Mouse (Mus musculus): ENCODE results near the gene Kremen2. TPM values are rescaled to one million over a fixed set of nuclear protein-coding genes. Genes with fewer than 3 reads are reported as not detected.
A peak's percentile ranks its signal among the peaks of the same experiment; 100 is the strongest.
"Not testable (repeated sequence)": the region's sequence is repeated elsewhere in the genome, so short reads cannot be mapped to it uniquely, and the experiment has no call there.

Gene Kremen2
- polyA plus RNA-seq, 1 experiment from 2014 or later, result 0.71 TPM

GRCm38 (mm10) chr17:23785561-23786471 is 40.2 kb upstream of the Kremen2 start, which contains the start of gene Flywch2:
Gene Flywch2, minus strand, starts transcription at chr17:23786081.
- Histone ChIP-seq H3K4me1 (ENCODE audit: control insufficient read depth, insufficient read depth, low read length) (peaks cover 23% of the 10 kb centered on the region), H3K9me3 (ENCODE audit: control insufficient read depth, low read length) (no peaks in the 10 kb centered on the region), H3K4me2 (ENCODE audit: low read length) (peak within 1 kb of the TSS; percentile 72), H3K27ac (replicated peaks; ENCODE audit: low read depth, low read length) (peak within 1 kb of the TSS; percentile 94), H3K4me3 (replicated peaks; ENCODE audit: low read depth, low read length) (peak within 1 kb of the TSS; percentile 64), H3K9ac (replicated peaks; ENCODE audit: low read length) (peak within 1 kb of the TSS; percentile 83), H3K27me3 (ENCODE audit: control insufficient read depth, insufficient read depth, low read length) (no peaks in the 10 kb centered on the region), H3K36me3 (ENCODE audit: control insufficient read depth, insufficient read depth, low read length) (no peaks in the 10 kb centered on the region)
- peak; percentile 96 for DNase-seq
- 1% methylated on average over 43 of the region's 43 CpGs for WGBS
- ATAC-seq (ENCODE audit: low FRiP score, low TSS enrichment), result peak; percentile 89

- no peak overlapping the region for H3K9ac ChIP-seq (replicated peaks; ENCODE audit: low read length)
- no peak overlapping the region for H3K27ac ChIP-seq (replicated peaks; ENCODE audit: low read depth, low read length)
- peaks cover 9% of the 10 kb centered on the region for H3K4me1 ChIP-seq (ENCODE audit: control insufficient read depth, insufficient read depth, low read length)
- H3K4me3 ChIP-seq (replicated peaks; ENCODE audit: low read depth, low read length), result no peak overlapping the region
- peaks cover 5% of the 10 kb centered on the region; the same call in 1 of the 2 replicates for H3K36me3 ChIP-seq (ENCODE audit: control insufficient read depth, insufficient read depth, low read length)
- no peaks in the 10 kb centered on the region for H3K27me3 ChIP-seq (ENCODE audit: control insufficient read depth, insufficient read depth, low read length)
- DNase-seq (no peak), ATAC-seq (ENCODE audit: low FRiP score, low TSS enrichment) (no peak)
- H3K9me3 ChIP-seq (ENCODE audit: control insufficient read depth, low read length), result no peaks in the 10 kb centered on the region
- no peak overlapping the region for H3K4me2 ChIP-seq (ENCODE audit: low read length)
Observed at GRCm38 (mm10) chr17:23783352-23783751, 37.7 kb upstream of the Kremen2 start.

- Histone ChIP-seq H3K36me3 (ENCODE audit: control insufficient read depth, insufficient read depth, low read length) (peaks cover 7% of the 10 kb centered on the region; the same call in 1 of the 2 replicates), H3K9me3 (ENCODE audit: control insufficient read depth, low read length) (no peaks in the 10 kb centered on the region), H3K4me3 (replicated peaks; ENCODE audit: low read depth, low read length) (no peak overlapping the region), H3K4me2 (ENCODE audit: low read length) (no peak overlapping the region), H3K27ac (replicated peaks; ENCODE audit: low read depth, low read length) (no peak overlapping the region), H3K4me1 (ENCODE audit: control insufficient read depth, insufficient read depth, low read length) (no peaks in the 10 kb centered on the region), H3K27me3 (ENCODE audit: control insufficient read depth, insufficient read depth, low read length) (no peaks in the 10 kb centered on the region), H3K9ac (replicated peaks; ENCODE audit: low read length) (no peak overlapping the region)
- ATAC-seq (ENCODE audit: low FRiP score, low TSS enrichment) (no peak), DNase-seq (no peak)
- WGBS, result 70% methylated on average over 2 of the region's 2 CpGs
Observed at GRCm38 (mm10) chr17:23778447-23778846, 32.8 kb upstream of the Kremen2 start.

- WGBS, result 89% methylated on average over 2 of the region's 2 CpGs
- no peaks in the 10 kb centered on the region for H3K9me3 ChIP-seq (ENCODE audit: control insufficient read depth, low read length)
- H3K9ac ChIP-seq (replicated peaks; ENCODE audit: low read length), result no peak overlapping the region
- ATAC-seq (ENCODE audit: low FRiP score, low TSS enrichment), result no peak
- no peak overlapping the region for H3K4me3 ChIP-seq (replicated peaks; ENCODE audit: low read depth, low read length)
- no peaks in the 10 kb centered on the region for H3K27me3 ChIP-seq (ENCODE audit: control insufficient read depth, insufficient read depth, low read length)
- H3K27ac ChIP-seq (replicated peaks; ENCODE audit: low read depth, low read length), result no peak overlapping the region
- peaks cover 7% of the 10 kb centered on the region; the same call in 1 of the 2 replicates for H3K36me3 ChIP-seq (ENCODE audit: control insufficient read depth, insufficient read depth, low read length)
- DNase-seq, result no peak
- H3K4me2 ChIP-seq (ENCODE audit: low read length), result no peak overlapping the region
- H3K4me1 ChIP-seq (ENCODE audit: control insufficient read depth, insufficient read depth, low read length), result peaks cover under 1% of the 10 kb centered on the region
Observed at GRCm38 (mm10) chr17:23777141-23777540, 31.5 kb upstream of the Kremen2 start.

- Histone ChIP-seq H3K4me3 (replicated peaks; ENCODE audit: low read depth, low read length) (no peak overlapping the region), H3K4me2 (ENCODE audit: low read length) (no peak overlapping the region), H3K27ac (replicated peaks; ENCODE audit: low read depth, low read length) (no peak overlapping the region), H3K4me1 (ENCODE audit: control insufficient read depth, insufficient read depth, low read length) (peaks cover 4% of the 10 kb centered on the region), H3K36me3 (ENCODE audit: control insufficient read depth, insufficient read depth, low read length) (peaks cover 7% of the 10 kb centered on the region; the same call in 1 of the 2 replicates), H3K9me3 (ENCODE audit: control insufficient read depth, low read length) (no peaks in the 10 kb centered on the region), H3K27me3 (ENCODE audit: control insufficient read depth, insufficient read depth, low read length) (no peaks in the 10 kb centered on the region), H3K9ac (replicated peaks; ENCODE audit: low read length) (no peak overlapping the region)
- DNase-seq (no peak), ATAC-seq (ENCODE audit: low FRiP score, low TSS enrichment) (no peak)
- WGBS, result 78% methylated on average over 10 of the region's 10 CpGs
Observed at GRCm38 (mm10) chr17:23776216-23776615, 30.6 kb upstream of the Kremen2 start.

GRCm38 (mm10) chr17:23774090-23774489 is 28.5 kb upstream of the Kremen2 start:
- 6% methylated on average over 12 of the region's 12 CpGs for WGBS
- Histone ChIP-seq H3K9me3 (ENCODE audit: control insufficient read depth, low read length) (no peaks in the 10 kb centered on the region), H3K36me3 (ENCODE audit: control insufficient read depth, insufficient read depth, low read length) (peaks cover 5% of the 10 kb centered on the region; the same call in 1 of the 2 replicates), H3K4me3 (replicated peaks; ENCODE audit: low read depth, low read length) (no peak overlapping the region), H3K27me3 (ENCODE audit: control insufficient read depth, insufficient read depth, low read length) (no peaks in the 10 kb centered on the region), H3K9ac (replicated peaks; ENCODE audit: low read length) (no peak overlapping the region), H3K4me2 (ENCODE audit: low read length) (no peak overlapping the region), H3K27ac (replicated peaks; ENCODE audit: low read depth, low read length) (no peak overlapping the region), H3K4me1 (ENCODE audit: control insufficient read depth, insufficient read depth, low read length) (peaks cover 15% of the 10 kb centered on the region)
- DNase-seq (peak; percentile 84), ATAC-seq (ENCODE audit: low FRiP score, low TSS enrichment) (peak; percentile 21; the same call in 1 of the 2 replicates)

- 69% methylated on average over 6 of the region's 6 CpGs for WGBS
- Histone ChIP-seq H3K27ac (replicated peaks; ENCODE audit: low read depth, low read length) (no peak overlapping the region), H3K4me1 (ENCODE audit: control insufficient read depth, insufficient read depth, low read length) (peaks cover 19% of the 10 kb centered on the region), H3K9ac (replicated peaks; ENCODE audit: low read length) (no peak overlapping the region), H3K9me3 (ENCODE audit: control insufficient read depth, low read length) (no peaks in the 10 kb centered on the region), H3K27me3 (ENCODE audit: control insufficient read depth, insufficient read depth, low read length) (no peaks in the 10 kb centered on the region), H3K36me3 (ENCODE audit: control insufficient read depth, insufficient read depth, low read length) (peaks cover 9% of the 10 kb centered on the region; the same call in 1 of the 2 replicates), H3K4me3 (replicated peaks; ENCODE audit: low read depth, low read length) (no peak overlapping the region), H3K4me2 (ENCODE audit: low read length) (no peak overlapping the region)
- DNase-seq (no peak), ATAC-seq (ENCODE audit: low FRiP score, low TSS enrichment) (no peak)
Observed at GRCm38 (mm10) chr17:23773676-23774075, 28.0 kb upstream of the Kremen2 start.

GRCm38 (mm10) chr17:23772219-23772556 is 26.6 kb upstream of the Kremen2 start:
- ATAC-seq (ENCODE audit: low FRiP score, low TSS enrichment); H3K27me3 ChIP-seq (ENCODE audit: control insufficient read depth, insufficient read depth, low read length); H3K27ac ChIP-seq (replicated peaks; ENCODE audit: low read depth, low read length); DNase-seq; H3K9ac ChIP-seq (replicated peaks; ENCODE audit: low read length); H3K9me3 ChIP-seq (ENCODE audit: control insufficient read depth, low read length): not testable (repeated sequence)
- Histone ChIP-seq H3K4me2 (ENCODE audit: low read length) (peak overlapping the region; percentile 65), H3K4me3 (replicated peaks; ENCODE audit: low read depth, low read length) (peak overlapping the region; percentile 86), H3K36me3 (ENCODE audit: control insufficient read depth, insufficient read depth, low read length) (peaks cover 14% of the 10 kb centered on the region; the same call in 1 of the 2 replicates), H3K4me1 (ENCODE audit: control insufficient read depth, insufficient read depth, low read length) (peaks cover 20% of the 10 kb centered on the region)
- 96% methylated on average over 2 of the region's 2 CpGs for WGBS

Measured in midbrain, embryonic 14.5 days (tissue).